Mouse (Mus musculus) embryo, embryonic 10.5 days (tissue): ENCODE results near the gene Mal.
A peak's percentile ranks its signal among the peaks of the same experiment; 100 is the strongest.
"Not testable (repeated sequence)": the region's sequence is repeated elsewhere in the genome, so short reads cannot be mapped to it uniquely, and the experiment has no call there.

Experiments used
- DNase-seq: peaks from one replicate; pipeline ENCODE4 v3.0.0-alpha.2; 2015; ENCODE audit warnings: low spot score

Gene Mal

DNA sequence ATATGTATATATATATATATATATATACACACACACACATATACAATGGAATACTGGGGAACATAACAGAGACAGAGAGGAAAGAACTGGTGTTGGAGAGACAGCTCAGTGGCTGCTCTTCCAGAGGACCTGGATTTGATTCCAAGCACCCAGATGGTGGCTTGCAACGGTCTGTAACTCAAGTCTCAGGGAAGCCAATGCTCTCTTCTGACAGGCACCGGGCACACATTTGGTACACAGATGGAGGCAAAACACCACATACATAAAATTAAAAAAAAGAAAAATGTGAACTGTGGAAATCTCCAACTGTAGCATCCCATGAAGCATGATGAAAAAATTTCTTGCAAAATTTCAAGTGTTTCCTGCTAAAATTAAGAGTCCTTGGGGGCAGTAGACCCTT is 31.7 kb downstream of the Mal start:
- no peak for DNase-seq

GRCm38 (mm10) chr2:127622065-127622464 is 34.4 kb downstream of the Mal start:
- no peak for DNase-seq

DNA sequence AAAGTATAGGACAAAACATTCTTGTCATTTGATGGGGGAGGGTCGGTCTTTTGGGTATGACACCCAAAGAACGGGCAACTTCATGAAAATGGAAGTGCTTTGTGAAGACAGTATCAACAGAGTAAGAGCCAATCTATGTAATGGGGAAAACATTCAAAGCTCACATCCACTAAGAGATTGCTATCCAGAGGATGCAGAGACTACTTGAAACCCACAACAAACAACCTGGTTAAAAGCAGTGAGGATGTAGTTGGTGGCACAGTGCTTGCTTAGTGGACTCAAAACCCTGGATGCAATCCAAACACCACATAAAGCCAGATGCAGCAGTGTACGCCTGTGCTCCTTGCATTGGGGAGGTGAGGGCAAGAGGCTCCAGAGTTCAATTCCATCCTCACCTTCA is 37.2 kb downstream of the Mal start:
- no peak for DNase-seq

- no peak for DNase-seq
These were observed 44.2 kb downstream of the Mal start for GRCm38 (mm10) chr2:127612288-127612687.

DNA sequence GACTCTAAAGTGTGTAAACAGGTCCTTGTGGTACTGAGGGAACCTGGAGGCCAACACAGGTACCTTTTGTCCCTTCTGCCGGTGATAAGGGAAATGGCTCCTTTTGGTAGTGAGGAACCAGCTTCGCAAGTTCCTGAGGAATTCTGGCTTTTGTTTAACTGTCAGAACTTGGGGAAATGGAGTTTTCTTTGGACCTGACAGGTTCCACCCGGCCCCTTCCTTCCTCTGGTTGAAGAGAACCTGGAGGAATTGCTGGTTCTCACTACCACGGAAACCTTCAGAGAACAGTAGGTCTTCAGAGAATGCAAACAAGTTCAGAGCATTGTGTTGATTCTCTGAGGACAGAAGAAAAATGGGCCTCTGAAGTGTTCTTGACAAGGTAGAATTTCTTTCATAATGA is 45.1 kb downstream of the Mal start:
- no peak for DNase-seq

GRCm38 (mm10) chr2:127608986-127609385 is 47.5 kb downstream of the Mal start:
- peak; percentile 62 for DNase-seq

GRCm38 (mm10) chr2:127608234-127608633 is 48.3 kb downstream of the Mal start:
- peak; percentile 82 for DNase-seq

- DNase-seq, result no peak
These were observed 51.3 kb downstream of the Mal start for GRCm38 (mm10) chr2:127605203-127605602.

DNA sequence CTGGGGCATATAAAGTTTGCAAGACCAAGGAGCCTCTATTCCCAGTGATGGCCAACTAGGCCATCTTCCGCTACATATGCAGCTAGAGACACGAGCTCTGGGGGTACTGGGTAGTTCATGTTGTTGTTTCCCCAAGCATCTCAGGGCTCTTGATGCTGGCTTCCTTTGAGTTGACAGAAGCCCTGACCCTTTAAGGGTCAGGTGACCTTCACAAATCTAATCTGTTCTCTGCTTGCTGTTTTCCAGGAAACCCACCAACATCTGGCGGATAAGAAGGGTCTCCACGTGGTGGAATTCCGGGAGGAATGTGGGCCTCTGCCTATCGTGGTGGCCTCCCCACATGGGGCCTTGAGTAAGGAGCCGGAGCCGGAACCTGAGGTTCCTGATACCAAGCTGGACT is 53.1 kb downstream of the Mal start:
- not testable (repeated sequence) for DNase-seq

DNA sequence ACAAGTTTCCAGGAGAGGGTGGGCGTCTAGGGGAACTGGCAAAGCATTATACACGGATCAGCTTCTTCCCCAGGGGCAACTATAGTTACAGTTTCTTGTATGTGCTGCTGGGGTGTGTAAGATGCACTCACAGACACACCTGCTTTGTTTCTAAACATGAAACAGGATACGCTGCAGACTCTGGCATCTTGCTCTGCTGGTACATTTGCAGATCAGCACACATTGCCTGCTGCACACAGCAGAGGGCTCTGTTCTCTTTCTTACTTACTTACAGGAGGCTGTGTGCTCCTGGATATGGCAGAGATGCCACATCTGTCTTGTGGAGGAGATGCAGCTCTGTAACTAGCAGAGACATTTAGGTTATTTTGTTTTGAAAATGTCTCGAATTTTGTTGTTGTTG is 65.7 kb downstream of the Mal start:
- DNase-seq, result no peak

DNA sequence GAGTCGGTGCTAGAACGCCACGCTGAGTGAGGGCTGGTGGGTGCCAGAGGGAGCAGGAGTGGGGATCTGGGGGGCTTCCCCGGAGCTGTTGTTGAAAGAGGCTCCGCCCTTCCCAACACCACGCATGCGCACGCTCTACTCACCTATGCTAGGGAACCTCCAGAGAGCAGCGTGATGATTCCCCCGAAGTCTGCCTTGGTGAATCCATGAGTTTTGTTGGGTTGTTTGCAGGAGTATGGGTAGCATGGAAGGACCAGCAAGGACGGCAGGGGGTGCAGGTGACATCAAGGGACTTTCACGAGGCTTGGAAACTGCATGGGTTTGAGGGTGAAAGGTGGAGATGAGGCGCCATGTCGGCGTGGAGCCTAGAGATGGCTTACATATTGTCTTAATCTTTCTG is 66.3 kb downstream of the Mal start:
- DNase-seq, result no peak

- DNase-seq, result no peak
These were observed 67.6 kb downstream of the Mal start for GRCm38 (mm10) chr2:127588897-127589296.

DNA sequence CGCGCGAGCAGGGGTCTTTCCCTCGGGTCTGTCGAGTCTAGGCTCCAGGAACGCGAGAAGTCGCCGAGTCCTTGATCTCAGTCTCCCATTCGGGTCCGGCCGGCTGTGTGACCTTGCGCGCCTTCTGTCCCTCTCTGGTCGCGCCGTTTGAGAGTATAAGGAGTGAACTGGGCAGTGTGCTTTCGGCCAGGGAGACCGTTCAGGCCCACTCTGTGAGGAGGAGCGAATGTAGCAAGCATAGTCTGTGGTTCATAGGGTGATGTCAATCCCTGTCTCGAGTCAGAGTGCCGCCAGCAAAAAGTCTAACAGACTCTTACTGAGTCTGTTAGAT is 69.0 kb downstream of the Mal start:
- no peak for DNase-seq

DNA sequence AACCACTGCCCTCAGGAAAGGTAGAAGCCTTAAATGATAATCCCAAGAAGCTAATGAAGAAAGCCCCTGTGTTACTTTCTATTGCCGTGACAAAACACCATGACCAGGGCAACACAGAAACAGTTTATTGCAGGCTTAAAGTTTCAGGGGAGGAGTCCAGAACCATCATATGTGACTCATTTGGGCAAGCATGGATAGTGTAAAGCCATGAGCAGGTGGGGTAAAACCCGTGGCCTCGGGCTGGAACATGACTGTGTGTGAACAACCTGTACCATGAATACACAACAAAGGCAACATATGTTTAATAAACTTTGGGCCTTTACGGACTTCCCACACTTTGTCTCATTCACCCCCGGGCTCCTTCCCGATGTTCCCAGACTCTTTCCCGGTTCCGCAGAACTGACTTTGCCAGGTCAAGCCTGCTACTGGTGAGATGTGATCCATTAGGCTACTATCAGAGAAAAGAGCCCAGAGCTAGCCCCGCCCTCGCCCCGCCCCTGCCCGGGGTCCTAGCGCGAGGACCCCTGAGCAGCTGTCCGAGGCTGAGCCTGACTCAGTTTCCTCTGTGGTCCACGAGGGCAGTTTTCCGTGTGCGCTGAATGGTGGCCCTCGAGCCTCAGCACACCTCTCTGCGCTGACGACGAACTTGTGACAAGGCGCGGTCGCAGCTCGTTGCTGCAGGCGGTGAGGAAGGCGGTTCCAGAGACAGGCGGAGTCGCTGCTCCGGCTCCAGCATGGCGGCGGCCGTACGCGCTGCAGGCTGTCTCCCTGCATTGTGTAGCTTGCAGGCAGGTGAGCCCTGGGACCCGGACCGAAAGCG is 69.6 kb downstream of the Mal start, which contains the start of the genes Zfp661 and Mrps5:
Gene Zfp661 (minus strand): TSS at position 401 of the 820 bp plus-strand sequence.
Gene Mrps5 (plus strand): TSS at position 529 of the 820 bp plus-strand sequence.
- DNase-seq, result peak; percentile 86

DNA sequence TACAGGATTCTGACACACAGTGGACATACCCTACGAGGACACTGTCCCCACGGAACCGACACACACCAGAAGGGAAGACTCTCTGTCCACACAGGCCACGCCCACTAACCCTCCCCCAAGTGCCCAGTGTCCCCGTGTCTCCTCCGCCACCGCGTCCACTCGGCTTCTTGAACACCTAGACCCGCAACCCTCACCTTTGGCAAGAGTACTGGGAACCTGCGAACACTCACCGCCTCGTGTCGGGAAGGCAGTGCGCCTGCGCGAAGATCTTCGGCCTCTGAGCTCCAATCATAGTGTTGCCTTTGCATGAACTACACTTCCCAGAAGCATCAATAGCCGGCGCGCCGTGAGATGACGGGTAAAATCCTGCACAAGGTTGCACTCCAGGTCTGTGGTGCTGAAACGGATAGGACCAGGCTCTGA is 72.0 kb downstream of the Mal start:
- peak; percentile 96 for DNase-seq
